Mouse (Mus musculus): ENCODE results near the gene Sec23b. TPM values are rescaled to one million over a fixed set of nuclear protein-coding genes. Genes with fewer than 3 reads are reported as not detected.

The Sec23b gene
- total and polyA plus RNA-seq, 3 experiments = 9.1 to 90.7 (median 64.5) TPM

- H3K4me3 ChIP-seq (ENCODE audit: low read depth, low read length) = no peak overlapping the region
- no peak for ATAC-seq (ENCODE audit: extremely low read depth, insufficient number of reproducible peaks, low FRiP score, poor library complexity, severe bottlenecking)
- peaks cover 70% of the 10 kb centered on the region for H3K36me3 ChIP-seq (replicated peaks)
Measured at GRCm38 (mm10) chr2:144621491-144621890, 65.5 kb downstream of the Sec23b start.

DNA sequence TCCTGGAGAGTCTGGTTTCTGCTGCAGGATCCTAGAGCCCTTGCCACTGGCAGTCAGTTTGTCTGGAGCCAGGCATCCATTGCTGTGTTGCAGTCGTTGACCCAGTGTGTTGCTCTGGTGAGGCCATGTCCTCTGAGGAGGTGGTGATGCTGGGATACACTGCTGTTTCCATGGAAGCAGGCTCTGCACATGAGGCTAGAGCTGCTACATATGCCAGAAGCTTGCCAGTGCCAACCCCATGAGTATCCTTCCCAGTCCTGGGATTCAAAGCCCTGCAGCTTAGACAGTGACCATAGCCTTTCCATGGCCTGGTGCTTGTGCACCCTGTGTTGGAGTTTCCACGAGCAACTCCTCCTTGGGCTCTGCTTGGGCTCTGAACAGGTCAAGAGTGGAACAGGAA lies 77.5 kb downstream of the Sec23b start:
- TF ChIP-seq CTCF (IDR thresholded peaks at IDR 0.05; ENCODE audit: low read depth, low read length) (no peak), POLR2AphosphoS5 (IDR thresholded peaks at IDR 0.05; ENCODE audit: insufficient replicate concordance, low read depth, low read length) (no peak), GATA2 (IDR thresholded peaks at IDR 0.05; ENCODE audit: borderline replicate concordance, low read depth, low read length) (no peak), TAL1 (conservative IDR thresholded peaks at IDR 0.05; ENCODE audit: low read depth, low read length) (no peak), GATA1 (IDR thresholded peaks at IDR 0.05; ENCODE audit: borderline replicate concordance, low read length) (no peak)
- ATAC-seq (ENCODE audit: extremely low read depth, insufficient number of reproducible peaks, low FRiP score, poor library complexity, severe bottlenecking) (no peak), DNase-seq (ENCODE audit: low spot score) (no peak)
- Histone ChIP-seq H3K4me3 (ENCODE audit: low read depth, low read length) (no peak overlapping the region), H3K36me3 (replicated peaks) (peaks cover 46% of the 10 kb centered on the region), H3K27me3 (ENCODE audit: insufficient read depth, low read length) (no peaks in the 10 kb centered on the region), H3K4me1 (ENCODE audit: insufficient read depth, low read depth, low read length) (no peaks in the 10 kb centered on the region), H3K9me3 (replicated peaks) (no peaks in the 10 kb centered on the region)

More at GRCm38 (mm10) chr2:144621491-144621890, 65.5 kb downstream of the Sec23b start:
- no peaks in the 10 kb centered on the region for H3K27me3 ChIP-seq (ENCODE audit: insufficient read depth, low read length)
- H3K9me3 ChIP-seq (replicated peaks) = no peaks in the 10 kb centered on the region
- TF ChIP-seq GATA2 (IDR thresholded peaks at IDR 0.05; ENCODE audit: borderline replicate concordance, low read depth, low read length) (no peak), CTCF (IDR thresholded peaks at IDR 0.05; ENCODE audit: low read depth, low read length) (no peak), POLR2AphosphoS5 (IDR thresholded peaks at IDR 0.05; ENCODE audit: insufficient replicate concordance, low read depth, low read length) (no peak), TAL1 (conservative IDR thresholded peaks at IDR 0.05; ENCODE audit: low read depth, low read length) (no peak), GATA1 (IDR thresholded peaks at IDR 0.05; ENCODE audit: borderline replicate concordance, low read length) (no peak)
- DNase-seq (ENCODE audit: low spot score) = no peak
- H3K4me1 ChIP-seq (ENCODE audit: insufficient read depth, low read depth, low read length) = no peaks in the 10 kb centered on the region

GRCm38 (mm10) chr2:144634231-144634630 lies 78.2 kb downstream of the Sec23b start:
- no peak for TF ChIP-seq CTCF (IDR thresholded peaks at IDR 0.05; ENCODE audit: low read depth, low read length)
- no peak for TF ChIP-seq GATA2 (IDR thresholded peaks at IDR 0.05; ENCODE audit: borderline replicate concordance, low read depth, low read length)
- TF ChIP-seq TAL1 (conservative IDR thresholded peaks at IDR 0.05; ENCODE audit: low read depth, low read length) = no peak
- TF ChIP-seq GATA1 (IDR thresholded peaks at IDR 0.05; ENCODE audit: borderline replicate concordance, low read length) = no peak
- TF ChIP-seq POLR2AphosphoS5 (IDR thresholded peaks at IDR 0.05; ENCODE audit: insufficient replicate concordance, low read depth, low read length) = no peak
- H3K36me3 ChIP-seq (replicated peaks) = peaks cover 50% of the 10 kb centered on the region
- no peaks in the 10 kb centered on the region for H3K27me3 ChIP-seq (ENCODE audit: insufficient read depth, low read length)
- H3K4me3 ChIP-seq (ENCODE audit: low read depth, low read length) = no peak overlapping the region
- no peak for ATAC-seq (ENCODE audit: extremely low read depth, insufficient number of reproducible peaks, low FRiP score, poor library complexity, severe bottlenecking)
- H3K9me3 ChIP-seq (replicated peaks) = no peaks in the 10 kb centered on the region
- no peaks in the 10 kb centered on the region for H3K4me1 ChIP-seq (ENCODE audit: insufficient read depth, low read depth, low read length)
- no peak for DNase-seq (ENCODE audit: low spot score)

DNA sequence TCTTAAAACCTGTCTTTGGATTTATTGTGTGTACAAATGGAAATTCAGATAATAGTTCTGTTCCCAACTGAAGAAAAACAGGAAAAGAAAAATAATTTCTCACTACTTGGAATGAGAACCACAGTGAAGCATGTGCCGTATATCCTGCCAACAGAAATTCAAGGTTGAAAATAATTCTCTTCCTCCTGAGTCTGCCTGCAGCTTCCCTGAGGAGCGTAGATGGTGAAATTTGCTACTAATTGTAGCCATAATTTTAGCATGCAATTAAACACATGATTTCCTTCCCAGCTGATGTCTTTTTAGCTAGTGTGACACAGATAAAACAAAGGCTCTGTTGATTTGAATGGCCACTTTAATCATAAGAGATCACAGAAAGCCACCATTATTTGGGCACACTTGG lies 78.7 kb downstream of the Sec23b start:
- Histone ChIP-seq H3K27me3 (ENCODE audit: insufficient read depth, low read length) (no peaks in the 10 kb centered on the region), H3K9me3 (replicated peaks) (no peaks in the 10 kb centered on the region), H3K4me1 (ENCODE audit: insufficient read depth, low read depth, low read length) (no peaks in the 10 kb centered on the region), H3K4me3 (ENCODE audit: low read depth, low read length) (no peak overlapping the region), H3K36me3 (replicated peaks) (peaks cover 55% of the 10 kb centered on the region)
- TF ChIP-seq CTCF (IDR thresholded peaks at IDR 0.05; ENCODE audit: low read depth, low read length) (no peak), TAL1 (conservative IDR thresholded peaks at IDR 0.05; ENCODE audit: low read depth, low read length) (no peak), GATA2 (IDR thresholded peaks at IDR 0.05; ENCODE audit: borderline replicate concordance, low read depth, low read length) (no peak), POLR2AphosphoS5 (IDR thresholded peaks at IDR 0.05; ENCODE audit: insufficient replicate concordance, low read depth, low read length) (no peak), GATA1 (IDR thresholded peaks at IDR 0.05; ENCODE audit: borderline replicate concordance, low read length) (no peak)
- ATAC-seq (ENCODE audit: extremely low read depth, insufficient number of reproducible peaks, low FRiP score, poor library complexity, severe bottlenecking) = no peak
- no peak for DNase-seq (ENCODE audit: low spot score)

- Histone ChIP-seq H3K36me3 (replicated peaks) (peaks cover 64% of the 10 kb centered on the region), H3K9me3 (replicated peaks) (no peaks in the 10 kb centered on the region; the same call in 1 of the 2 replicates), H3K27me3 (ENCODE audit: insufficient read depth, low read length) (no peaks in the 10 kb centered on the region), H3K4me3 (ENCODE audit: low read depth, low read length) (no peak overlapping the region), H3K4me1 (ENCODE audit: insufficient read depth, low read depth, low read length) (no peaks in the 10 kb centered on the region)
- DNase-seq (ENCODE audit: low spot score) = peak; percentile 60
- no peak for TF ChIP-seq TAL1 (conservative IDR thresholded peaks at IDR 0.05; ENCODE audit: low read depth, low read length)
- peak; percentile 95 for TF ChIP-seq CTCF (IDR thresholded peaks at IDR 0.05; ENCODE audit: low read depth, low read length)
- TF ChIP-seq POLR2AphosphoS5 (IDR thresholded peaks at IDR 0.05; ENCODE audit: insufficient replicate concordance, low read depth, low read length) = no peak
- peak; percentile 77 for ATAC-seq (ENCODE audit: extremely low read depth, insufficient number of reproducible peaks, low FRiP score, poor library complexity, severe bottlenecking)
Measured at GRCm38 (mm10) chr2:144635644-144636320, 79.8 kb downstream of the Sec23b start.

- Histone ChIP-seq H3K36me3 (replicated peaks) (peaks cover 76% of the 10 kb centered on the region), H3K4me1 (ENCODE audit: insufficient read depth, low read depth, low read length) (peaks cover 10% of the 10 kb centered on the region), H3K4me3 (ENCODE audit: low read depth, low read length) (no peak overlapping the region), H3K27me3 (ENCODE audit: insufficient read depth, low read length) (no peaks in the 10 kb centered on the region), H3K9me3 (replicated peaks) (no peaks in the 10 kb centered on the region; the same call in 1 of the 2 replicates)
- no peak for DNase-seq (ENCODE audit: low spot score)
- no peak for ATAC-seq (ENCODE audit: extremely low read depth, insufficient number of reproducible peaks, low FRiP score, poor library complexity, severe bottlenecking)
- no peak for TF ChIP-seq CTCF (IDR thresholded peaks at IDR 0.05; ENCODE audit: low read depth, low read length)
- no peak for TF ChIP-seq GATA2 (IDR thresholded peaks at IDR 0.05; ENCODE audit: borderline replicate concordance, low read depth, low read length)
- TF ChIP-seq GATA1 (IDR thresholded peaks at IDR 0.05; ENCODE audit: borderline replicate concordance, low read length) = no peak
- TF ChIP-seq POLR2AphosphoS5 (IDR thresholded peaks at IDR 0.05; ENCODE audit: insufficient replicate concordance, low read depth, low read length) = no peak
- no peak for TF ChIP-seq TAL1 (conservative IDR thresholded peaks at IDR 0.05; ENCODE audit: low read depth, low read length)
Measured at GRCm38 (mm10) chr2:144637204-144637603, 81.2 kb downstream of the Sec23b start.

Measured in G1E (cell line).